ENCODE assay signal across 9 mouse cellular contexts in genomic region chr12:112169240-112169639, GRCm38 (mm10). TPM values are rescaled to one million over a fixed set of nuclear protein-coding genes. Genes with fewer than 3 reads are reported as not detected.
DNase-seq lines count a peak whose midpoint lies in the region; ATAC-seq lines count a peak whose summit lies in the region.
"Had no signal": no experiment of that assay in that cellular context is flagged by ENCODE, and none has a peak within 500 bp of the region (broad histone marks: within the 10 kb centered on the region; RNA-seq: fewer than 3 reads in every experiment).

No protein-coding gene starts in this region.

- no peak for ATAC-seq in cerebellum, adult (ENCODE audit: insufficient number of reproducible peaks, low FRiP score, low TSS enrichment)

- peak; percentile 51 for DNase-seq in adrenal gland, postnatal 14 days
- no peak for DNase-seq in adrenal gland, postnatal 4 days (ENCODE audit: low spot score in 2 of 2)
- DNase-seq in 3134 (ENCODE audit: extremely low read depth, insufficient read length, low spot score), result peak; percentile 38
- DNase-seq in gastrocnemius, postnatal 36 days, result peak; percentile 51 to 61
- DNase-seq in kidney, postnatal 10 days, result peak; percentile 77
- DNase-seq in cerebellum, postnatal 4 days (ENCODE audit: low spot score in 2 of 2), result no peak
- no peak for DNase-seq in layer of hippocampus, postnatal 25 days (ENCODE audit: extremely low spot score in 1 of 2, low spot score in 1 of 2)

- intact Hi-C loops in gastrocnemius, postnatal 36 days (cut with DNase I), result no loop called here

RNA-seq across cellular contexts. Expression of gene Kif26a, which starts 23.2 kb away (rescaled TPM):
- total RNA-seq in adrenal gland, postnatal 14 days (2021), result 12.8 and 15.4 TPM in 2 replicates
- 10 to 100 TPM; 38.1 to 39.2 TPM for total RNA-seq in adrenal gland, postnatal 4 days (2021)
- total RNA-seq in gastrocnemius, postnatal 36 days (2021), result 1 to 10 TPM; 4.0 to 4.7 TPM
- total RNA-seq in layer of hippocampus, postnatal 25 days (2021), result 1 to 10 TPM; 5.2 to 6.6 TPM
- total RNA-seq: neutrophil, adult 5-6 weeks had no signal

Comparison
In these comparisons a context has a peak if more than half of its experiments do, and no peak if none do; other contexts are left out.
1. DNase-seq: peak in adrenal gland, postnatal 14 days (single experiment), 3134 (single experiment), gastrocnemius, postnatal 36 days (2 of 2) and kidney, postnatal 10 days (single experiment); none in adrenal gland, postnatal 4 days (0 of 2), cerebellum, postnatal 4 days (0 of 2) and layer of hippocampus, postnatal 25 days (0 of 2).